Mouse (Mus musculus) liver, postnatal 0 days (tissue): ENCODE measurements at regions not wholly inside any gene's neighbourhood (a gene's known extent, or its start where the extent isn't known, plus 50 kb on each side); places are given as distances from the start of the nearest gene placed in this dataset.

Source experiments
- CTCF ChIP-seq: sonication (generic); IDR thresholded peaks from 2 replicates; pipeline ENCODE4 v1.5.1; 2016; ENCODE audit warnings: antibody characterized with exemption, low read depth
- EP300 ChIP-seq: IDR thresholded peaks from 2 replicates; pipeline ENCODE4 v1.6.1; 2016; ENCODE audit warnings: antibody characterized with exemption, low read depth, mild to moderate bottlenecking

GRCm38 (mm10) chr10:101004687-101005086 lies 414.4 kb downstream of the 1700017N19Rik start:
- no peak for TF ChIP-seq CTCF
- TF ChIP-seq EP300, result no peak
